Comparison of ENCODE assay signal across 25 mouse cellular contexts in genomic region chr2:67847806-67848205, GRCm38 (mm10).
DNase-seq lines count a peak whose midpoint lies in the region; ATAC-seq and TF ChIP-seq lines count a peak whose summit lies in the region.
"Had no signal": no experiment of that assay in that cellular context is flagged by ENCODE, and none has a peak within 500 bp of the region (broad histone marks: within the 10 kb centered on the region; RNA-seq: fewer than 3 reads in every experiment).

No protein-coding gene starts in this region.

- peak overlapping the region; percentile 6; the same call in 1 of the 2 replicates for H3K27ac ChIP-seq in left cerebral cortex, adult 2 months
- H3K27ac ChIP-seq: embryonic facial prominence, embryonic 15.5 days; heart, embryonic 10.5 days; limb, embryonic 10.5 days; liver, embryonic 15.5 days; lung, embryonic 15.5 days; neural tube, embryonic 12.5 days had no signal

- TF ChIP-seq CTCF in left cerebral cortex, adult 2 months (IDR thresholded peaks at IDR 0.05) = no peak

- ATAC-seq in frontal cortex, adult (ENCODE audit: low TSS enrichment) = peak; percentile 95
- ATAC-seq: forebrain, embryonic 14.5 days; intestine, embryonic 16.5 days had no signal

- 0 out of 2 replicates have a peak overlapping the region, but pooled peaks have one; percentile 5 for H3K4me3 ChIP-seq in left cerebral cortex, adult 2 months
- H3K4me3 ChIP-seq: embryonic facial prominence, embryonic 15.5 days; heart, embryonic 10.5 days; limb, embryonic 10.5 days; liver, embryonic 15.5 days; lung, embryonic 15.5 days; megakaryocyte, embryonic 14.5 days; neural tube, embryonic 12.5 days had no signal

- intact Hi-C loops in left cerebral cortex, adult 2 months (cut with DNase I) = no loop called here
- intact Hi-C loops in left cerebral cortex, postnatal 4 days (cut with DNase I) = no loop called here

- DNase-seq in frontal cortex, postnatal 14 days (ENCODE audit: low spot score in 2 of 2) = no peak
- DNase-seq in left cerebral cortex, adult 2 months (ENCODE audit: extremely low spot score in 1 of 2, low spot score in 2 of 2) = peak in 1 of 2 experiments; percentile 22
- DNase-seq in left cerebral cortex, postnatal 4 days = no peak
- peak; percentile 15 to 16 for DNase-seq in right cerebral cortex, postnatal 36 days (ENCODE audit: low spot score in 2 of 2)
- no peak for DNase-seq in right cerebral cortex, postnatal 4 days
- DNase-seq in cerebellum, adult 11 months = no peak
- DNase-seq in B cell, adult 2 months = no peak
- DNase-seq: adrenal gland, postnatal 14 days; cerebellum, adult 9-11 months; gastrocnemius, postnatal 10 days; kidney, adult 9 months; kidney, postnatal 25 days; liver; lung, postnatal 36 days; thymus, postnatal 25 days had no signal

Comparison
In these comparisons a context has a peak if more than half of its experiments do, and no peak if none do; other contexts are left out.
1. DNase-seq: peak in right cerebral cortex, postnatal 36 days (2 of 2); none in frontal cortex, postnatal 14 days (0 of 2), left cerebral cortex, postnatal 4 days (single experiment), right cerebral cortex, postnatal 4 days (single experiment), cerebellum, adult 11 months (single experiment) and B cell, adult 2 months (0 of 2).